ENCODE assay signal across 28 mouse cellular contexts in genomic region chr13:78113978-78114377, GRCm38 (mm10).
DNase-seq lines count a peak whose midpoint lies in the region; ATAC-seq lines count a peak whose summit lies in the region.
"Had no signal": no experiment of that assay in that cellular context is flagged by ENCODE, and none has a peak within 500 bp of the region (broad histone marks: within the 10 kb centered on the region; RNA-seq: fewer than 3 reads in every experiment).

No protein-coding gene starts in this region.

- no peaks in the 10 kb centered on the region for H3K4me1 ChIP-seq in forebrain, embryonic 15.5 days
- H3K4me1 ChIP-seq in forebrain, embryonic 12.5 days = peaks cover 4% of the 10 kb centered on the region; the same call in 1 of the 2 replicates
- H3K4me1 ChIP-seq: embryonic facial prominence, embryonic 12.5 days; embryonic facial prominence, embryonic 15.5 days; heart, embryonic 10.5 days; heart, embryonic 13.5 days; hindbrain, embryonic 15.5 days; intestine, embryonic 15.5 days had no signal

- no peaks in the 10 kb centered on the region for H3K27me3 ChIP-seq in forebrain, embryonic 15.5 days
- H3K27me3 ChIP-seq in forebrain, embryonic 12.5 days = no peaks in the 10 kb centered on the region
- H3K27me3 ChIP-seq: CH12.LX; embryonic facial prominence, embryonic 12.5 days; embryonic facial prominence, embryonic 15.5 days; heart, embryonic 13.5 days; hindbrain, embryonic 15.5 days; intestine, embryonic 15.5 days had no signal

- H3K9ac ChIP-seq in forebrain, embryonic 15.5 days (replicated peaks) = no peak overlapping the region
- no peak overlapping the region for H3K9ac ChIP-seq in forebrain, embryonic 12.5 days
- H3K9ac ChIP-seq: embryonic facial prominence, embryonic 12.5 days; embryonic facial prominence, embryonic 15.5 days; heart, embryonic 13.5 days; hindbrain, embryonic 15.5 days; intestine, embryonic 15.5 days had no signal

- no peaks in the 10 kb centered on the region for H3K9me3 ChIP-seq in forebrain, embryonic 15.5 days
- no peaks in the 10 kb centered on the region for H3K9me3 ChIP-seq in forebrain, embryonic 12.5 days
- H3K9me3 ChIP-seq: embryonic facial prominence, embryonic 12.5 days; embryonic facial prominence, embryonic 15.5 days; G1E; heart, embryonic 10.5 days; heart, embryonic 13.5 days; hindbrain, embryonic 15.5 days; intestine, embryonic 15.5 days had no signal

- H3K4me3 ChIP-seq in forebrain, embryonic 15.5 days = no peak overlapping the region
- no peak overlapping the region for H3K4me3 ChIP-seq in forebrain, embryonic 12.5 days (replicated peaks)
- H3K4me3 ChIP-seq: embryonic facial prominence, embryonic 12.5 days; embryonic facial prominence, embryonic 15.5 days; heart, adult 2 months; heart, embryonic 10.5 days; heart, embryonic 13.5 days; hindbrain, embryonic 15.5 days; intestine, embryonic 15.5 days had no signal

- H3K27ac ChIP-seq in forebrain, embryonic 15.5 days (replicated peaks) = no peak overlapping the region
- no peak overlapping the region for H3K27ac ChIP-seq in forebrain, embryonic 12.5 days
- H3K27ac ChIP-seq: embryonic facial prominence, embryonic 12.5 days; embryonic facial prominence, embryonic 15.5 days; heart, adult 2 months; heart, embryonic 10.5 days; heart, embryonic 13.5 days; hindbrain, embryonic 15.5 days; intestine, embryonic 15.5 days had no signal

- peak; percentile 7 to 36 for DNase-seq in cerebellum, postnatal 14 days
- DNase-seq in retina, postnatal 1 day = peak; percentile 28
- DNase-seq in retina, embryonic 14.5 days (ENCODE audit: low spot score) = no peak
- no peak for DNase-seq in lung, postnatal 36 days
- DNase-seq: adrenal gland, adult 2 months; adrenal gland, postnatal 14 days; B cell, adult 2 months; cerebellum, adult 11 months; cerebellum, adult 8-10 months; cerebellum, postnatal 25 days; gastrocnemius, postnatal 10 days; gastrocnemius, postnatal 36 days; heart, adult 2 months; heart, postnatal 14 days; heart, postnatal 4 days; kidney, adult 11 months; kidney, adult 8-10 months had no signal

- H3K4me2 ChIP-seq in forebrain, embryonic 15.5 days (replicated peaks) = no peak overlapping the region
- no peak overlapping the region for H3K4me2 ChIP-seq in forebrain, embryonic 12.5 days
- H3K4me2 ChIP-seq: embryonic facial prominence, embryonic 12.5 days; embryonic facial prominence, embryonic 15.5 days; heart, embryonic 13.5 days; hindbrain, embryonic 15.5 days; intestine, embryonic 15.5 days had no signal

- no peaks in the 10 kb centered on the region for H3K36me3 ChIP-seq in forebrain, embryonic 15.5 days
- no peaks in the 10 kb centered on the region for H3K36me3 ChIP-seq in forebrain, embryonic 12.5 days (replicated peaks)
- H3K36me3 ChIP-seq: embryonic facial prominence, embryonic 12.5 days; embryonic facial prominence, embryonic 15.5 days; G1E; heart, embryonic 10.5 days; heart, embryonic 13.5 days; hindbrain, embryonic 15.5 days; intestine, embryonic 15.5 days had no signal

- 77% methylated on average over 4 of the region's 4 CpGs for WGBS in forebrain, embryonic 15.5 days
- 94% methylated on average over 4 of the region's 4 CpGs for WGBS in forebrain, embryonic 12.5 days

- ATAC-seq in cerebellum, adult (ENCODE audit: insufficient number of reproducible peaks, low FRiP score, low TSS enrichment) = no peak
- peak; percentile 46; the same call in 1 of the 2 replicates for ATAC-seq in forebrain, embryonic 15.5 days (replicated peaks)
- ATAC-seq in forebrain, embryonic 12.5 days (ENCODE audit: low FRiP score) = no peak
- ATAC-seq: intestine, embryonic 15.5 days had no signal

Comparison
In these comparisons a context has a peak if more than half of its experiments do, and no peak if none do; other contexts are left out.
1. DNase-seq: peak in cerebellum, postnatal 14 days (2 of 2) and retina, postnatal 1 day (single experiment); none in retina, embryonic 14.5 days (single experiment) and lung, postnatal 36 days (single experiment).